Mouse (Mus musculus) embryonic fibroblast, embryonic 13.5 days (primary cell): ENCODE data around the gene Pdgfc. TPM values are rescaled to one million over a fixed set of nuclear protein-coding genes. Genes with fewer than 3 reads are reported as not detected.

Experiments
- H3K27ac ChIP-seq: 2 replicates; pipeline ENCODE4 v1.5.1; 2012; ENCODE audit warnings: low read length, control low read depth, inconsistent platforms; ENCODE audit not compliant: insufficient read depth
- H3K4me1 ChIP-seq: 2 replicates; pipeline ENCODE4 v1.6.1; 2011; ENCODE audit warnings: low read length; ENCODE audit not compliant: control insufficient read depth, insufficient read depth
- H3K4me3 ChIP-seq: 2 replicates; pipeline ENCODE4 v1.5.1; 2011; ENCODE audit warnings: mild to moderate bottlenecking, control low read depth, low read length; ENCODE audit not compliant: insufficient read depth
- CTCF ChIP-seq: IDR thresholded peaks from 2 replicates; pipeline ENCODE4 v1.5.1; 2011; ENCODE audit warnings: mild to moderate bottlenecking, control low read depth, low read length, moderate library complexity, borderline replicate concordance; ENCODE audit not compliant: insufficient read depth
- POLR2A ChIP-seq: IDR thresholded peaks from 2 replicates; pipeline ENCODE4 v1.6.1; 2011; ENCODE audit warnings: low read depth, mild to moderate bottlenecking, control low read depth, low read length, moderate library complexity
- polyA plus RNA-seq: library from polyadenylated mRNA; stranded (reverse); fragments of >200 nt; gene quantifications from 2 replicates; pipeline ENCODE4 v1.2.4, GENCODE M21; 2011; ENCODE audit warnings: low read depth; ENCODE audit not compliant: missing spikeins, insufficient read length

Pdgfc gene
- polyA plus RNA-seq, 1 experiment: 68.1 TPM

- Histone ChIP-seq H3K4me1 (no peaks in the 10 kb centered on the region), H3K4me3 (no peak overlapping the region), H3K27ac (no peak overlapping the region)
- no peak for TF ChIP-seq POLR2A
- no peak for TF ChIP-seq CTCF
These were observed 161.4 kb downstream of the Pdgfc start for GRCm38 (mm10) chr3:81197644-81198043.

GRCm38 (mm10) chr3:81200647-81201046 lies 164.4 kb downstream of the Pdgfc start:
- Histone ChIP-seq H3K27ac (no peak overlapping the region), H3K4me3 (no peak overlapping the region), H3K4me1 (no peaks in the 10 kb centered on the region)
- no peak for TF ChIP-seq POLR2A
- TF ChIP-seq CTCF: no peak

- TF ChIP-seq POLR2A (no peak), CTCF (no peak)
- no peak overlapping the region for H3K27ac ChIP-seq
- H3K4me3 ChIP-seq: no peak overlapping the region
- no peaks in the 10 kb centered on the region for H3K4me1 ChIP-seq
These were observed 169.0 kb downstream of the Pdgfc start for GRCm38 (mm10) chr3:81205201-81205600.

DNA sequence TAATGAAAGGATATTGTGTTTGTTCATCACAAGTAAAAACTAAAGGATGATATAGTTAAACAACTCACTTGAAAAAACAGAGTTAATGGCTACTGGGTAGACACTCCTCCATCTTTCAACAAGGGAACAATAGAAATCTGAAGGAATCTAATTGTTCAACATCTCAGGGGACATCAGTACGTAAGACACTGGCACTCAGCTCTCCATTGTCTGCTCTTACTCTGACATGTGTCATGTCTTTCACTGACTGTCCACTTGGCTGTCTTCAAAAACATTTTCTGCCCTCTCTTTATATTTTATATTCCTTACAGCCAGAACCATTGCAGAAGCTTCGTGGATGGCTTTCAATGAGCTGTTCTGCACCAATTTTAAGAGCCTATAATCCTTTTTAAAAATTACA lies 172.0 kb downstream of the Pdgfc start:
- no peaks in the 10 kb centered on the region for H3K4me1 ChIP-seq
- H3K4me3 ChIP-seq: no peak overlapping the region
- no peak overlapping the region for H3K27ac ChIP-seq
- TF ChIP-seq CTCF (no peak), POLR2A (no peak)

GRCm38 (mm10) chr3:81211147-81211546 lies 174.9 kb downstream of the Pdgfc start:
- H3K4me3 ChIP-seq: no peak overlapping the region
- peaks cover 4% of the 10 kb centered on the region for H3K4me1 ChIP-seq
- no peak for TF ChIP-seq POLR2A
- no peak for TF ChIP-seq CTCF
- H3K27ac ChIP-seq: no peak overlapping the region

DNA sequence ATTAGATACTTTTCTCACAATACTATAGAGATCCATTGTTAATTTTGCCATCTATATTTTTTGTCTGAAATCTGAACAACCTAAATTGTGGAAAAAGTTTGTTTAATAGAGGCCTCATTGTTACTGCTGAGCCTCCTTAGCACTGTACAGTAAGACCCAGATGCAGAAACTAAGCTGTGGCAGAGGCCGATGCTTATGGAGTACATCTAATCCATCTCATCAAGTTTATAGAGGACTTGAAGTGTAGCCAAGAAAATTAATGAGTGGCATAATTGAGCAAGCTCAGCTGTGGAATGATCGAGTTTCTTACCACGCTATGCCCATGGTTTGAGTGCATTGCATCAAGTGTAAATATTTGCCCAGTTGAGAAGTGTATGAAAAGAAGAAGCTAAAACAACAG lies 175.4 kb downstream of the Pdgfc start:
- Histone ChIP-seq H3K27ac (no peak overlapping the region), H3K4me3 (no peak overlapping the region), H3K4me1 (peaks cover 4% of the 10 kb centered on the region)
- no peak for TF ChIP-seq POLR2A
- no peak for TF ChIP-seq CTCF

GRCm38 (mm10) chr3:81215547-81216118 lies 179.4 kb downstream of the Pdgfc start:
- no peak for TF ChIP-seq CTCF
- TF ChIP-seq POLR2A: no peak
- peaks cover 4% of the 10 kb centered on the region for H3K4me1 ChIP-seq
- peak overlapping the region; percentile 95 for H3K27ac ChIP-seq
- no peak overlapping the region for H3K4me3 ChIP-seq

GRCm38 (mm10) chr3:81221682-81222081 lies 185.5 kb downstream of the Pdgfc start:
- TF ChIP-seq CTCF (no peak), POLR2A (no peak)
- Histone ChIP-seq H3K4me1 (no peaks in the 10 kb centered on the region), H3K27ac (no peak overlapping the region), H3K4me3 (no peak overlapping the region)

DNA sequence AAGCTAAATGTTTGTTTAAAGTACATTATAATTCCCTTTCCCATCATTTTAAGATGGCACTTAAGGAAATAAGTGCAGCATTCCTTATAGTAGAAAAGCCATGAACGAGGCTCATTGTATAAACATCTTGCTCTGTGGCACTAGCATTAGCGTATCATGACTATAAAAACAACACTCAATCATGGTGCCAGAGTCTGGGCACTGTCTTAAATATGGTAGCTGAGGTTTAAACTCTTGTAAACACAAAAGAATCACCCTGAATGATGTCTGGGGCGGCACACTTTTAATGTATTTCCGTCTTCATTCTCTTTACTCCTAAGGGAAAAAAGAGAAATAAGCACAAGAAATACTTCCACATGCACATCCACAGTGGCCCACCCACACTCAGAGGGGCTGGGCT lies 192.1 kb downstream of the Pdgfc start:
- Histone ChIP-seq H3K4me1 (no peaks in the 10 kb centered on the region), H3K27ac (no peak overlapping the region), H3K4me3 (no peak overlapping the region)
- TF ChIP-seq CTCF (no peak), POLR2A (no peak)

DNA sequence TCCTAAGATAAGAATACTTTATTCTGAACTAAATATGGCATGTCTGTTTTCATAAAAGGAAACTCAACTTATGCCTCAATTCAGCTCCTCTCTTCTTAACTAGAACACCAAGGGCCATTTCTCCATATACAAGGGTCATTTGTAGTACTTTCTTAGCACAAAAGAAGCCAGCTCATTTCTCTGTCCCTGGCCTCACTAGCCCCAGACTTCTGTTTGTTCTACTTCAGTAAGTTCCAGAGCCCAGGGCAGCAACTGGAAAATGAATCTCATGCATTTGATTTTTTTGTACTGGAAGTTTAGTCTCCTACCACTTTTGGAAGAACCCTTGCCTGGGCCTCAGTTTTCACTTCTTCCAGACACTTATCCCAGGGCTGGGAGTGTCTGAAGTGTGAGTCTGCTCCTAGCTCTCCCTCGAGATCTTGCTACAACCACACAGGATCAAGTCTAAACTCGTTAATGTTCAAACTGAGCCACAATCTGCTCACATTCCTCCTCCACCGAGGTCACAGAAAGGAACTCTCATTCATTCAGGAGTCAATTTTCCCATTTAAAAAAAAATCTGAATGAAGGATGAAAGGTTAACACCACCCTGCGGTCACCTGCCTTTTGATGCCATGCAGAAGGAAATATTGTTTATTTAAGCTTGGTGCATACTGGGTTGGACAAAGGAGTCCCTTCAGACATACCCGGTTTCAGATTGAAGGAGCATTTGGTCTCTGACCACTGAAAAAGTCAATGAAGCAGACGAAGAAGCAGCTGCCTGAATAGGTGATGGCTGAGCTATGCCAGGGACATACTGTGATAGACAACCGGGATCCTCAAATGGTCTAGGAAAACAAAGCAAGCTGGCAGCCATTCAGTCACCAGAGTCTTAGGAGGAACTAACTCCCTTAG lies 206.7 kb downstream of the Pdgfc start:
- Histone ChIP-seq H3K27ac (no peak overlapping the region), H3K4me1 (peaks cover 5% of the 10 kb centered on the region; the same call in 1 of the 2 replicates), H3K4me3 (no peak overlapping the region)
- TF ChIP-seq POLR2A (no peak), CTCF (no peak)
